Mouse (Mus musculus) right cerebral cortex, postnatal 25 days (tissue): ENCODE results near the gene Plekhj1.

Experiments
- DNase-seq: peaks from one replicate; pipeline ENCODE4 v3.0.0; 2022

The Plekhj1 gene

GRCm38 (mm10) chr10:80774549-80774948, 23.9 kb downstream of the Plekhj1 start:
- DNase-seq: peak; percentile 86

- no peak for DNase-seq
Observed at GRCm38 (mm10) chr10:80773816-80774215, 24.6 kb downstream of the Plekhj1 start.

GRCm38 (mm10) chr10:80768365-80768764, 30.1 kb downstream of the Plekhj1 start:
- no peak for DNase-seq

- DNase-seq: no peak
Observed at GRCm38 (mm10) chr10:80766161-80766815, 32.1 kb downstream of the Plekhj1 start.

GRCm38 (mm10) chr10:80765746-80766145, 32.7 kb downstream of the Plekhj1 start:
- DNase-seq: no peak

- no peak for DNase-seq
Observed at GRCm38 (mm10) chr10:80763502-80763901, 34.9 kb downstream of the Plekhj1 start.

GRCm38 (mm10) chr10:80761821-80762220, 36.6 kb downstream of the Plekhj1 start:
- no peak for DNase-seq

GRCm38 (mm10) chr10:80760596-80761524, 37.6 kb downstream of the Plekhj1 start:
- no peak for DNase-seq

- DNase-seq: no peak
Observed at GRCm38 (mm10) chr10:80758651-80759050, 39.8 kb downstream of the Plekhj1 start.

GRCm38 (mm10) chr10:80757717-80758116, 40.7 kb downstream of the Plekhj1 start:
- DNase-seq: no peak

- DNase-seq: no peak
Observed at GRCm38 (mm10) chr10:80756967-80757366, 41.5 kb downstream of the Plekhj1 start.

GRCm38 (mm10) chr10:80756509-80756908, 41.9 kb downstream of the Plekhj1 start:
- no peak for DNase-seq

GRCm38 (mm10) chr10:80756099-80756498, 42.3 kb downstream of the Plekhj1 start:
- no peak for DNase-seq

GRCm38 (mm10) chr10:80755291-80756015, 43.0 kb downstream of the Plekhj1 start:
- no peak for DNase-seq

GRCm38 (mm10) chr10:80754594-80755290, 43.7 kb downstream of the Plekhj1 start, which contains the start of gene Dot1l:
TSS of gene Dot1l (plus strand) at chr10:80755206.
- peak; percentile 98 for DNase-seq

GRCm38 (mm10) chr10:80752079-80752625, 46.3 kb downstream of the Plekhj1 start:
- DNase-seq: no peak

- peak; percentile 66 for DNase-seq
Observed at GRCm38 (mm10) chr10:80751188-80751832, 47.1 kb downstream of the Plekhj1 start.

- DNase-seq: no peak
Observed at GRCm38 (mm10) chr10:80748609-80749008, 49.8 kb downstream of the Plekhj1 start.

- DNase-seq: peak; percentile 72
Observed at GRCm38 (mm10) chr10:80747410-80747809, 51.0 kb downstream of the Plekhj1 start.
